Mouse (Mus musculus): ENCODE results near the gene Cul3. TPM values are rescaled to one million over a fixed set of nuclear protein-coding genes. Genes with fewer than 3 reads are reported as not detected.
"Not testable (repeated sequence)": the region's sequence is repeated elsewhere in the genome, so short reads cannot be mapped to it uniquely, and the experiment has no call there.

Gene Cul3
- total RNA-seq (2021), result 100 to 1,000 TPM; 120 to 125 TPM

DNA sequence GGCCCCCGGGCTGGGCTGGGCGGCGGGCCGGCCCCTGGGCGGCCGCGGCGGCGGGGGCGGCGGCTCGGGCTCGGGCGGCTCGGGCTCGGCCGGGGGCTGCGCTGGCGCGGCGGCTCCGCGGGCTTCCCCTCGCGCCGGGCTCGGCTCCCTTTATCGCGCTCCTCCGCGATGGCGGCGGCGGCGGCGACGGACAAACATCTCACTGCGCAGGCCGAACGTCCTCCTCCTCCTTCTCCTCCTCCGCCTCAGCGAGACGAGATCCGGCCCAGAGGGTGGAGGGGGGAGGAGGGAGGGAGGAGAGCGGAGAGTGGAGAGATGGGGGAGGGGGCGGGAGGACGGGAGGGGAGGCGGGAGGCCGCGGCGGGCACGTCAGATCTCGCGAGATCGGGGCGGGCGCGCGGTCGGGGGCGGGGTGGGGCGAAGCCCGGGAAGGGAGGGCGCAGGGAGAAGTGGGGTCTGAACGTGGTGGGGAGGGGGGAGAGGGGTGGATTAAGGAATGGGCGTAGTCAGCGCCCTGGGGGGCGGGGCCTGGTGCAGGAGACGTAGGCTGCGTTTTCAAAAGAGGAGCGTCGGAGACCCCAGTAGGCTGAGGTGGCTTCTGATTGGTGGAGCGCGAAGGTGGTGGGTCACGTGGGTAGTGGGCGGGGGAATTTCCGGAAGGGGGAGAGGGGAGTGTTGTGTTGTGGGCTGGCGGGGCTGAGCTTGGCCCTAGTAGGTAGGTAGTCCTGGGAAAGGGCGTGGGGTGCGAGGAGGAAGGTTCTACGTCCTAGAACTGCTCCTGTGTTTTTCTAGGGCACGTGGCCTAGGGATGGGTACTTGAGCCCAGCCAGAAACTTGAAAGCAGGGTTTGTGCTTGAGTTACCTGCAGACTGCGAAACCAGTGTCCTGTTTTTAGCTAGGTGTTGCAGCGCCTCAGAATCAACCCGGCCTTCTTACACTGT lies at the start of gene Cul3:
TSS of gene Cul3 (minus strand) at position 45 of the 941 bp plus-strand sequence.
- peak; percentile 85 to 88 for DNase-seq (ENCODE audit: extremely low spot score in 1 of 2, low spot score in 1 of 2)

DNA sequence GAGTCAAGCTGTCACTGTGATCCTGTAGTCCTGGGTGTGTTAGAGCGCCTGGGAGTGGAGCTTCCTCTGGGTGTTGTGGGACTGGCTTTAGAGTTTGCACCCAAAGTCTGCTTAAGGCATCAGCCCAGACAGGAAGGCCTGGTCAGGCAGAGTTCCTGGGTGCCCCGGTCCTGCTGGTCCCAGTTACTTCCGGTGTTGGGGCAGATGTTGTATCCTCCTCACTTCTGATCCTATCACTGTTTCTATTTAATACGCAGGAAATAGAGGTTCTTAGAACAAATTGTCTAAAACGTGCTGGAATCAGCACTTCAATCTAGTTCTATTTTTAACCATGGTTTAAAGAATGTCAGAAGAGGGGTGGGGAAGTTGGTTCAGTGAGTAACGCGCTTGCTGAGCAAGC lies 49.2 kb upstream of the Cul3 start:
- no peak for DNase-seq (ENCODE audit: extremely low spot score in 1 of 2, low spot score in 1 of 2)

DNA sequence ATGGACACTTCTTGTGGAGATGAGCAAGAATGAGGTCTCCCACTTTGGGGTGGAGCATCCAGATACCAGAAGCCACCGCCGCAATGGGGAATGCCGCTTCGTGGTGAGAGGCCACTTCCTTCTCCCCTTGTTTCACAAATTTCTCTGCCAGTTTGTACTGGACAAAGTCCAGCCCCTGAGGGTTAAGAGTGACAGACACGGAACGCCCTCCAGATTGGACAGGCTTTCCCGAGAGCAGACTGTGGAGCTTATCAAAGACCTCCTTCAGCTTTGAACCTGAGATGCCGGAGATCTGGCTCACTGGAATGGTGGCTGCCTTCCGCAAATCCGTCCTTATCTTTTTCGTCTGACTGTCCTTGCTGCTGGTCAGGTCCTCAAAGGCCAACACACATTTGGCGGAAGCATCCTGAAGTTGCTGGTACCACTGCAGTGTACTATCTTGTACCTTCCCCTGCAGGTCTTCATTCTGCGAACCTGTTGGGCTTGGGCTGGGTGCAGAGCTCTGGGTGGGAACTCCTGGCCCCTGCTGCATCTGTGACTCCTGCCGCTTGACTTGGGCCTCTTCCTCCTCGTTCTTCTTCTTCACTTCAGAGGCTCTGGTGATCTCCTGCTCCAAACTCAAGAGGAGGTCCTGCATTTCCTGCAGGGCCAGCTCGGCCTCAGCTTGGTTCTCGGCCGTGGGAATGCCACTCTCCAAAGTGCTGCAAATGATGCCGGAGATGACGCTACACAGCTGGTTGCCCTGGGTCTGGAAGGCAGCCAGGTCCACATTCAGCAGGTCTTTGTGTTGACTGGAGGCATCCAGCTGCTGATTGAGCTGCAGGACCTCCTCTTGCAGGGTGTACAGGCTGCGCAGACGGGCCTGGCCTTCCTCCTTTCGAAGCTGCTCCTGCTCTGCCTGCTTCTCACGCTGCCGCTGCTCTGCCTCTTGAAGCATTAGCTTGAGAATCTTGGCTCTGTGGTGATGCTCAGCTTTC lies 43.6 kb upstream of the Cul3 start:
- DNase-seq (ENCODE audit: extremely low spot score in 1 of 2, low spot score in 1 of 2), result no peak

DNA sequence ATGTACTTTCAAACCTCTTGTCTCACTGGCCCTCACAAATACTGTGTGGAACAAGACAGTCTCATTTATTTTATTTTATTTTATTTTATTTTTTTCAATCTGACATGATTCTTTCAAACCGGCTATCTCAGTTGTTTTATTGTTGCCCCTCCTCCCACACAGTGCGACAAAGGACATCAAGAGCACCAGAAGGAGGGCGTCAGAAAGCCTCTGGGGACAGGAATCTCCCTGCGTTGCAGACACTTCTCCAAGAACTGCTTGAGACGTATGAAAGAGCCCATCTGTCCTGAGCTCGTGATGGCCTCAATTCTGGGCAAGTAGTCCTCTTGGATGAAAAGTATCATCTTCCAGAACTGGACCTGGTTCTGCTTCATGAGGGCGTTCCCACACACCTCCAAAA lies 42.6 kb upstream of the Cul3 start:
- DNase-seq (ENCODE audit: extremely low spot score in 1 of 2, low spot score in 1 of 2), result no peak

DNA sequence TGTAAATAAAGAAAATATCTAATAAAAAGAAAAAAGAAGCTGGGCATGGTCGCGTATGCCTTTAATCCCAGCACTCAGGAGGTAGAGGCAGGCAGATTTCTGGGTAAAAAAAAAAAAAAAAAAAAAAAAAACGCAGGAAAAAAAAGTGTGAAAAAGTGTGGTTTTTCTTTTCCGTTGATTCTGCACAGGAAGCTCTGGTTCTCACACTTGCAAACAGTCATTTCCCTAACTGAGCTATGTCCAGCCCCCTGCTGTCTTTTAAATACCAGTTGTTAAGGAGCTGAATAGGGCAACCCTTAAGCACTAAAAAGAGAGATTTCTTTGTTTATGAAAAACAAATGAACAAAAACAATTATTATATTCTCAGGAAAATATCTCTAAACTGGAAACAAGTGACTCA lies 41.0 kb upstream of the Cul3 start:
- no peak for DNase-seq (ENCODE audit: extremely low spot score in 1 of 2, low spot score in 1 of 2)

DNA sequence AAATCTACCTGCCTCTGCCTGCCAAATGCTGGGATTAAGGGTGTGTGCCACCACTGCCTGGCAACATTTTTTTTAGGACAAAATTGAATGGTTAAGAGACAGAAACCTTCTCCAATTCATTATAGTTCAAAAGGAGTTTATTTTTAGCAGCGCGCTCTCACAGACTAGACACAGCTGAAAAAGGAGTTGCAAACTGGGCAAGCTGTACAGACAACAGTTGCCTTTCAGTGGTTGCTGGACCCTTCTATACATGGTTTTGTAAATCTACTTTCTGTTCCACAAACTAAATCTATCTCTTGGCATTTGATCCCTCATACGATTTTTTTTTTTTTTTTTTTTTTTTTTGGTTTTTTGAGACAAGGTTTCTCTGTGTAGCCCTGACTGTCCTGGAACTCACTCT lies 31.7 kb upstream of the Cul3 start:
- DNase-seq (ENCODE audit: extremely low spot score in 1 of 2, low spot score in 1 of 2), result no peak

DNA sequence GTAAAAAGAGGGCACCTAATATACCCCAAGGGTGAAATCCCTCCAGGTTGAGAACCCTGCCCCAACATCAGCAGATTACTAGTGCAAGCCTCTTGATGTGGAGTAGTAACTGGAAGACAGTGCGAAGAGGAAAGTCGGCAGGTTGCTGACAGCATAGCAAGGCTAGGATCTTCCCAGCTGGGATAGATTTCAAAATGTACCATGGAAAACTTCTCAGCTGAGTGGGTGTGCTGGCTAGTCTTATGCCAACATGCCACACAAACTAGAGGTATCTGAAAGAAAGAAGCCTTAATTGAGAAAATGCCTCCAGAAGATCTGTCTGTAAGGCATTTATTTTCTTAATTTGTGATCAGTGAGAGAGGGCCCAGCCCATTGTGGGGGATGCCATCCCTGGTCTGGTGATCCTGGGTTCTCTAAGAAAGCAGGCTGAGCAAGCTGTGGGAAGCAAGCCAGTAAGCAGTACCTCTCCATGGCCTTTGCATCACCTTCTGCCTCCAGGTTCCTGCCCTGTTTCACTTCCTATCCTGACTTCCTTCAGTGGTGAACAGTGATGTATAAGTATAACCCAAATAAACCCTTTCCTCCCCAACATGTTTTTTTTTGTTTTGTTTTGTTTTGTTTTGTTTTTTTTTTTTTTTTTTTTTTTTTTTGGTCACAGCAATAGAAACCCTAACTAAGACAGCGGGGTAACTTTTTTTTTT lies 31.1 kb upstream of the Cul3 start:
- DNase-seq (ENCODE audit: extremely low spot score in 1 of 2, low spot score in 1 of 2), result no peak

DNA sequence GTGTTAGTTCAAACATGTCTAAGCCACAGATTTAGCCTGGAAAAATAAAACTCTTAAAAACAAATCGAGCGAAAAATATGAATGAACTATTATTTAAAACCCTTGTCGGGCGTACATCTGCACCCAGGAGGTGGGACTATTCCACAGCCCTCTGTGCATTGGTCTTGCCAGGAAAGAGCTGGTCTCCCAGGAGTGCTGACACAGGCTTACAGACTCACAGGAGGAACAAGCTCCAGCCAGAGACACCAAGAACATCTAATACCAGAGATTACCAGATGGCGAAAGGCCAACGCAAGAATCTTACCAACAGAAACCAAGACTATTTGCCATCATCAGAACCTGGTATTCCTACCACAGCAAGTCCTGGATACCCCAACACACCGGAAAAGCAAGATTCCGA lies 23.2 kb upstream of the Cul3 start:
- DNase-seq (ENCODE audit: extremely low spot score in 1 of 2, low spot score in 1 of 2), result no peak

DNA sequence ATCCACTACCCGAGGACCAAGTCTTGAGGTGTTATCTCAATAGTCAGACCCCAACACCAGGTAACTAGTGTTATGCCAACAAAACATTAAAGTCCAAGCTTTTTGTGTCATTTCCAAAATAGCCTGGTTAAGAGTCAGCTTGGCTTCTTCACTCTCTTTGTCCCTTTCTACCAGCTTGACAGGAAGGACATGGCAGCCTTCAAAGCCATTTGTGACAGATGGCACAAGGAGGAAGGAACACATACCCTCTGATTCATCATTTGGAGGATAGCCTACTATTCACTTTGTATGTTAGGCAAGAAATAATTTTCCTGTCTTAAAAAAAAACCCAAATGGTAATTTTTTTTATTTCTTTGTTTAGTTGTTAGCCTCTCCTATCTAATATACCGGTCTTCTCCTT lies 22.7 kb upstream of the Cul3 start:
- no peak for DNase-seq (ENCODE audit: extremely low spot score in 1 of 2, low spot score in 1 of 2)

DNA sequence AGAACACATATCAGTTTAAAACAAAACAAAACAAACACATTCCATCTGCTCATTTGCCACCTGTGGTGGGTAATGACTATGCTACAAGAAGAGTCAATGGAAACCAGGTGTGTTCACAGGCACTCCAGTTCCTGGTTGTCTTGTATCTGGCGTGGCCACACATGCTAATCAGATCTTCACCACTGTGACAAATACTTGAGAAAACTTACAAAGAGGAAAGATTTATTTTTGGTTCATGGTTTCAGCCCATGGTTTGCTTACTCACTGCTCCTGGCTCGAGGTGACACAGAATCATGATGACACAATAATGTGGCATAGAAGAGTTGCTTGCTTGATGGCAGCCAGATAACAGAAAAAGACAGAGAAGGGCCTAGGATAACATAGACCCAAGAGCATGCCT lies 22.1 kb upstream of the Cul3 start:
- DNase-seq (ENCODE audit: extremely low spot score in 1 of 2, low spot score in 1 of 2), result no peak

DNA sequence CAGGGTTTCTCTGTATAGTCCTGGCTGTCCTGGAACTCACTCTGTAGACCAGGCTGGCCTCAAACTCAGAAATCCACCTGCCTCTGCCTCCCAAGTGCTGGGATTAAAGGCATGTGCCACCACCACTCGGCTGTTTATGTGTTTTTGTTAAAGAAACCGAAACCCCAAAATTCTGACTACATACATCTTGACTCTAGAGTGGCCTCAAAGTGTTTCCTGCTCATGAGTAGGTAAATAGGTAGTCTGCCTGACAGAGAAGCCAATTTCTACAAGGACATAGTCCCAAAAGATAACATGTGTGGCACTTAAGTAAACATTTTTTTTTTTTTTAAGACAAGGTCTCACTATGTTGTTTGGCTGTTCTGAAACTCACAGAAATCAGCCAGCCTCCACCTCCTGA lies 21.5 kb upstream of the Cul3 start:
- not testable (repeated sequence) for DNase-seq (ENCODE audit: extremely low spot score in 1 of 2, low spot score in 1 of 2)

DNA sequence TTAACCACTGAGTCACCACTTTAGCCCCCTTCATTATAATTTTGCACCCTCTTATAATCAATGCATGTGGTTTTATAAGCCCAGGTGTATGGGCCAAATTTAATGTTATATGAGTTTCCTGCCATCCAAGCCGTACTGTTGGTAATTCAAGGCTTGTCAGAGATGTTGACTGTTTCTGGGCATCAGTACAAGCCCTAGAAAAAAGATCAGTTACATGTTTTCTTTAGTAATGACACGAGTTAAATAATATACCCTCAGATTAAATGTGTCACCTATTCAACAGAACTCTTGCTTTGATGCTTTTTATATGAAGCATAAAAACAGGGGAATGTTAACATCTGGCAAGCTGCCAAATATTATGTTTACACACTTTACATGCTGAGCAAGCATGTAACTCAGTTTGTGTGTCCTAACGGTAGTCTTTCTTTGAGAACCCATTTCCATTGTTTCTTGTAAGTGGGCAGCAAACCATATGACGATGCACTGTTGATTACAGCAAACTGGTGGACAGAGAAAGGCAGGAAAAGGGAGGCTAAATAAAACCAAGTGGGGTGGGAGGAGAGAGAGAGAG lies 19.8 kb upstream of the Cul3 start:
- no peak for DNase-seq (ENCODE audit: extremely low spot score in 1 of 2, low spot score in 1 of 2)

DNA sequence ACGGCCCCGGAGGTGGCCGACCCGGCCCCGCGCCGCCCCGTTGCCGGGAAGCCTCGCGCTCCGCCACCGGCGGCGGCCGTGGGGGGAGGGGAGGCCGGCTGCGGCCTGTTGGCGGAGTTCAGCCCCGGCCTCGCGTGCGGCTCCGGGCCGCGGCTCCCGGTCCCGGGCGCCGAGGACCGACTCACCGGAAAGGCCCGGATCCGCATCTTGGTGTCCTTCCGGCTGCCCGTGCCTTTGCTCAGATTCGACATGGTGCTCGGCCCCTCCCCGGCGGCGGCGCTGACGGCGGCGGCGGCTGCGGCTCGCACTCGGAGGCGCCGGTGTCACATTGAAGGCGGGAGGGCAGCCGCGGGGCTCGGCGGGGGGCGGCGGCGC lies 232 bp downstream of the Cul3 start:
- peak in 1 of 2 experiments; percentile 41 for DNase-seq (ENCODE audit: extremely low spot score in 1 of 2, low spot score in 1 of 2)

DNA sequence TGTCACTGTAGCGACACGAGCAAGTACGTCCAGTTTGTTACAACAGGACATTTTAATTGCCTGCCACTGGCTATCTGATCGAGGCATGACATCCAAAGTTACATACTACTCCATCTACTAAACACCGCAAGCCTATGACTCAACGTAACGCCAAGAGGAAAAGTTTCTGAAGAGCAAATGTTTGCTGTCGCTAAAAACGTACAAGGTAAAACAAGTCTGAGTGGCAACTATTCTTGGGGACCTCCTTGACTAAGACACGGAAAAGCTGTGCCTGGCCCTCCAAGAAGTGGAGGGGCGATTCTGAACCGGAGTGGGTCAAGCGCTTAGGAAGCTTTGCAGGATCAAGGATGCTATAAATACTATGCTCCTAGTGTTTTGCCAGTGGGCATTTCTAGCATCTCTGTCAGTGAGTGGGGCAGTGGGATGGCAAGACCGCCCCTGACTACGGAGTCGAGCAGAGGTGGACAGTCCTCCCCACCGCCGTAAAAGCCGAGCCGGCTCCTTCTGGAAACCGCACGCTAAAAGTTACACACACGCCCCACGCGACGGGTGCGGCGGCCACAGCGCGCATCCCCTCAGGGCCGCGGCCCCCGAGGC lies 757 bp downstream of the Cul3 start:
- peak; percentile 15 to 26 for DNase-seq (ENCODE audit: extremely low spot score in 1 of 2, low spot score in 1 of 2)

DNA sequence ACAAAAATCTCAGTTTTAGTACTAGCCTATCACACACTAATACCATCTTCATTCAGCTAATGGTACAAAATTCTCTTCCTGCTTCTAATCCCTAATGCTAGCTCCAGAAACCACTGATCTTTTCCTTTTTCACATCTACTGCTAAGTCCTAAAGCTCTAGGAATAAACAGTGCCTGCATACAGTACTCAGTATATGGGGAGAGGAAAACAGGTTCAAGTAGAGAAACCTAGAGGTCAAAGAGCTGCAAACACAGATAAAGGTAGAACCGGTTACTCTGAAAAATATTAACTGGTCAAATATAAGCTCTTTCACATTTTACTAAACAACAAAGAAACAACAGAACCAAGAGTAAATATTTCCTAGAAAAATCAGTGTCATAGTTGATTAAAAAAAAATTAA lies 1.9 kb downstream of the Cul3 start:
- no peak for DNase-seq (ENCODE audit: extremely low spot score in 1 of 2, low spot score in 1 of 2)

DNA sequence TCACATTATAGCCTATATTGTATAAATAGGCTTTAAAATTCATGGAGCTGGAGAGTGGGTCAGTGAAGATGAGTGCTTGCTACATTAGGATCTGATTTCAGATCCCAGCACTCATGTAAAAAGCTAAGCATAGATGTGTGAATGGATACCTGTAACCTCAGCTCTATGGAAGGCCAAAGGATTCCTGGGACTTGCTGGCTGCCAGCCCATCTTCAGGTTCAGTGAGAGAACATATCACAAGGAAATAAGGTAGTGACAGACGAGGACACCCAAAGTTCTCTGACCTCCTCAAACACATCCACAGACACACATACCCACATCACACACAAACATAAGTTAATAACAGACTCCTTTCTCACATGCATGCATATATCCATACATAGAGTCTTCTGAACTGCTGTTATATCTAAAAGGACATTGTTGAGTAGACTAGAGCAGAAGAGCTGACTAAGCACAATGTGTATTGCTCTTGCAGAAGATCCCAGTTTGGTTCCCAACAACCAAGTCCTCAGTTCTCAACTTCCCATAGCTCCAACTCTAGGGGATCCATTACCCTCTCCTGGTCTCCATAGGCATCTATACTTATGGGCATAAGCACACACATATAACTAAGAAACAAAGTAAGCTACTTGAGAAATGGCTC lies 4.4 kb downstream of the Cul3 start:
- no peak for DNase-seq (ENCODE audit: extremely low spot score in 1 of 2, low spot score in 1 of 2)

DNA sequence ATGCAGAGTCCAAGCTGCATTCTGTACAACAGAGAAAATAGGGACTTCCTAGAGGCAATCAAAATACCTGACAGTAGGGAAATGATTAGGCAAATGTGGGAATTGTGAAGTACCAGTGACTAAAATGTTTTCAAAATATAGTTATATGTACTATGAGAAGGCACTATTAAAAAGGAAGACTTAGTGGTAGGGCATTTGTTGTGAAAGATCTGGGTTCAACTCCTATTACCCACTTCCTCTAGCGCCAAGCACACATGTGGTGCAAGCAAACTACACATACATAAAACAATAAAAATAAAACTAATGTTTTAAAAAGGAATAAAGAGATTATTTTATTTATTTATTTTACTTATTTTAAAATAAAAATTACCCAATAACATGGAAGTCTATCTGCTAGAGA lies 5.2 kb downstream of the Cul3 start:
- DNase-seq (ENCODE audit: extremely low spot score in 1 of 2, low spot score in 1 of 2), result no peak

DNA sequence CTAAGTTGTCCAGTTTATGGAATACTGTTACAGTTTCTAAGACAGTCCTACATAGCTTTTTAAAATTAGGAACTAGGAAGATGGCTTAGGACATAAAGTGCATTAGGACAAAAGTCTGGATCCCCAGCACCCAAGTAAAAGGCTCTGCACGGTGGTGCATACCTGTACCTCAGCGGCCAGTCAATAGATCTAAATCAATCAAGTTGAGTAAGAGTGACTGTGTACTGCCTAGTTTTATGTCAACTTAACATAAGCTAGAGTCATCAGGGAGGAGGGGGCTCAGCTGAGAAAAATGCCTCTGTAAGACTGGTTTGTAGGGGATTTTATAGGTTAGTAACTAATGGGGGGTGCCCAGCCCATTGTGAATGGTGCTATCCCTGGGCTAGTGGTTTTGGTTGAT lies 9.3 kb downstream of the Cul3 start:
- DNase-seq (ENCODE audit: extremely low spot score in 1 of 2, low spot score in 1 of 2), result no peak

DNA sequence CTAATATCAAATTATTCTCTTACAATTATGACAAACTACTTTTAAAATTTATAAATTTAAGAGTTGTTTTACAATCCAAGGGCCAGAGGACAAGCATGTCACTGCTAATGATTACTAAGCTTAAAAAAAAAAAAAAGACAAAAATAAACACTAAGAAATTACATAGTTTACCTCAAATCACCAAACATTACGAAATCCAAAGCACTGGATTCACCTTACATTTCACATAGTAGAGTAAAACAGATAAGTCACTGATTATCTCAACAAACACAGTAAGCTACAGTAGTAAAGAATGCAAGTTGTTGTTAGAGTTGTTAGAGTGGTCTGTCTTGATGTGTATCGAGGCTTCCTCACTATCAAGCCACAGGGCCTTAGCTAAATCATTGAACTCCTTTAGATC lies 14.5 kb downstream of the Cul3 start:
- DNase-seq (ENCODE audit: extremely low spot score in 1 of 2, low spot score in 1 of 2), result no peak

Data from layer of hippocampus, postnatal 25 days (tissue).